Mouse (Mus musculus) lung, adult 2 months (tissue): ENCODE data around the gene Hpn. TPM values are rescaled to one million over a fixed set of nuclear protein-coding genes. Genes with fewer than 3 reads are reported as not detected.

ENCODE experiments used
- DNase-seq: peaks from one replicate; pipeline ENCODE4 v3.0.0; 2022
- H3K4me1 ChIP-seq: fragments of 200-500 bp; 2 replicates; pipeline ENCODE4 v1.6.1; 2011; ENCODE audit warnings: low read length; ENCODE audit not compliant: control insufficient read depth, insufficient read depth
- H3K4me3 ChIP-seq: fragments of 200-500 bp; replicated peaks from 2 replicates; pipeline ENCODE3; 2011; ENCODE audit warnings: low read depth, mild to moderate bottlenecking, control low read depth, low read length; ENCODE audit errors: extremely low read depth
- CTCF ChIP-seq: fragments of 200-500 bp; IDR thresholded peaks from 2 replicates; pipeline ENCODE4 v1.5.1; 2011; ENCODE audit warnings: mild to moderate bottlenecking, low read length, control low read depth; ENCODE audit not compliant: insufficient read depth
- POLR2A ChIP-seq: fragments of 200-500 bp; IDR thresholded peaks from 2 replicates; pipeline ENCODE4 v1.6.1; 2011; ENCODE audit warnings: low read depth, mild to moderate bottlenecking, control low read depth, low read length, borderline replicate concordance; ENCODE audit errors: extremely low read depth
- WGBS: fragments of 180-500 bp; shearing (Covaris S2); methylation state at CpG from one replicate; pipeline ENCODE4 v1.1.7; 2018; 5-methylcytosine and 5-hydroxymethylcytosine counted together
- polyA plus RNA-seq: library from polyadenylated mRNA; depleted of rRNA; stranded (reverse); fragments of >200 nt; gene quantifications from 2 replicates; pipeline ENCODE4 v1.2.3, GENCODE M21; 2012

Gene Hpn
- polyA plus RNA-seq, 1 experiment, result 30.1 TPM

DNA sequence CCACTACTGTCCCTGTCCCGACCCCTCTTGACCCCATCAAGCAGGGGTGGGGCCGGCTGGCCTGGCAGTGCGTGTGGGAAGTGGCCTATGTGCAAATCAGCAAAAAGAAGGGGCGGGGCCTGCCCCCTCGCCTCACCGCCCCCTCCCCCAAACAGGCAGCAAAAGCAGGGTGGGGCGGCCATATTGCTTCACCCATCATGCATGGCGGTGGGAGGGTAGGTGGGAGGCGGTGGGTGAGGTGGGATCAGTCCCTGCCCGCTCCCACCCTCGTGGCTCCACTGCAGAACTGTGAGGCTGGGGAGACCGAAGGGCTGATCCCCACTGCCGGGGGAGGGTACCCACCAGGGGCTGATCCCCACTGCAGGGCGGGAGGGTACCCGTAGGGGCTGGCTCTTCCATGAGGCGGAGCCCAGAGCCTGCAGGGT lies 1.6 kb upstream of the Hpn start:
- Histone ChIP-seq H3K4me3 (no peak overlapping the region), H3K4me1 (peaks cover 6% of the 10 kb centered on the region; the same call in 1 of the 2 replicates)
- 71% methylated on average over 16 of the region's 16 CpGs for WGBS
- DNase-seq, result no peak
- TF ChIP-seq CTCF (no peak), POLR2A (no peak)

DNA sequence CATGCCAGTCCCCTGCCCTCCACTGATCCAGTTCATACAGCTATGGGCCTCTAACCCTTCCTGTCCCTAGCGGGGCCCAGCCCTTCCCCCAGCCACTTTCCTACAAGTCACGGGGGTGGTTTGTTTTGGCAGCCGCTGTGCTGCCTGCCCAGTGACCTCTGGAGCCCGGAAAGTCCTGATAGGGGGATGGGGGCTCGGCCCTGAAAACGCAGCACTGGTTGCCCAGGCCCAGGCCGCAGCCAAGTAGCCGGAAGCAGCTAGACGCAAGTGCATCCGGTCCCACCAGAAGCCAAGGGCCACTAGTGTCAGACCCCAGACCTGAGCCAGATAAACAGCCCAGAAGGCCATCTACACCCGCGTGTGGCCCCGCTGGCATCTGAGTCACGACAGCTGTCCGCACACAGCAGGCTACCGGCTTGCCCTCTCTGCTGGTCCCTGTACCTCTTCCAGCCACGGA lies 525 bp upstream of the Hpn start:
- no peak overlapping the region for H3K4me3 ChIP-seq
- H3K4me1 ChIP-seq, result peaks cover 6% of the 10 kb centered on the region; the same call in 1 of the 2 replicates
- peak; percentile 62 for DNase-seq
- 12% methylated on average over 17 of the region's 17 CpGs for WGBS
- TF ChIP-seq CTCF, result no peak
- TF ChIP-seq POLR2A, result no peak

DNA sequence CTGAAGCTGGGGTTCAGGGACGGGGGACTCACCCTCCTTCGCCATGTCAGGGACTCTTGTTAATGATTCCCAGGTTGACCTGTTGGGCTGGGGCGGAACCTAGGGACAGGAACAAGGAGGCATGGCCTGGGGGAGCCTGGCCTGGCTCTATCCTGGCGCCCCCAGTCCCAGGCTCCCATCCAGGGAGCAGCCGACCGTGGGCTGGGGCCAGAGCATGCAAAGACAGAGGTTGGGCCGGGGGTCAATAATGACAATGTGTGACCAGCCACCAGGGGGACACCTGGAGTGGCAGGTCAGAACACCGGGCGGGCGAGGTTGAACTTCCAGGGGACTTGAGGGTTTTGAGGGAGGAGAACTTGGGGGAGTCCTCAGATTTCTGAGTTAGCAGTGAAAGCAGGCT lies 444 bp downstream of the Hpn start:
- H3K4me3 ChIP-seq, result no peak overlapping the region
- TF ChIP-seq CTCF (no peak), POLR2A (no peak)
- peak; percentile 25 for DNase-seq
- WGBS, result 70% methylated on average over 10 of the region's 10 CpGs
- H3K4me1 ChIP-seq, result peaks cover 6% of the 10 kb centered on the region; the same call in 1 of the 2 replicates

DNA sequence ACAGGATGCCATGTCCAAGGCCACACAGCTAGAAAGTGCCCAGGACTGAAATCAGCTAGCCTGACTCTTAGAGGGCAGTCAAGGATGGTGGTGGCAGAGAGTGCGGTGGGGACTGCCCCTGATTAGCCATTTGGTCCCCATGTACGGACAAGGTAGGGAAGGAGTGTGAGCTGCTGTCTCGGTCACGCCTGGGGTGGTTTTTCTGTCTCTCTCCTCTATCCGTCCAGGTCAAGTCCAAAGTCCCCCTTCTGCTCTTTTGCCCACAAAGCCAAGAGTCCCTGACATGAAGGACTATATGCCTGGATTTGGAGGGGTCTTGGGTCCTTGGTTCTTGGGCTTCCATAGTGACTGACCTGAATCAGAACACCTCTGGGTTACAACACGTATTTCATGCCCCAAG lies 1.3 kb downstream of the Hpn start:
- WGBS, result 96% methylated on average over 6 of the region's 6 CpGs

DNA sequence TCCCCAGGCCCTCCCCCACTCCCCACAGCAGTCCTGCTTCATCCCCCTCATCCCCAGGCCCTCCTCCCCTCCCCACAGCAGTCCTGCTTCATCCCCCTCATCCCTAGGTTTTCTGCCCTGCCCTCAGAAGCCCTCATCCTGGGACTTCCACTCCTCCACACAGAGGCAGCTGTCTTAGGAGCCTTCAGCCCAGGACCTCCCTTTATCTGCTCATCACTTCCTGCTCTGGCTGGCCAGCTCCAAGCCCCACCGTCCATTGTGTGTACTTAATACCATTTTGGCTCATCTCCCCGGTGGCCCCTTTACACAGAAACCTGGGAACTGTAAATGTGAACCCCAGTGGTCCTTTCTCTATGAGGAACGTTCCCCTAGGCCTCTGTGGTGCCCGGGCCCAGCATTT lies 3.1 kb downstream of the Hpn start:
- TF ChIP-seq POLR2A, result no peak
- TF ChIP-seq CTCF, result no peak
- WGBS, result 51% methylated on average over 4 of the region's 4 CpGs
- H3K4me1 ChIP-seq, result peaks cover 6% of the 10 kb centered on the region; the same call in 1 of the 2 replicates
- H3K4me3 ChIP-seq, result no peak overlapping the region
- DNase-seq, result no peak

More for the DNA sequence above, 1.3 kb downstream of the Hpn start:
- Histone ChIP-seq H3K4me1 (peaks cover 6% of the 10 kb centered on the region; the same call in 1 of the 2 replicates), H3K4me3 (no peak overlapping the region)
- DNase-seq, result no peak
- TF ChIP-seq POLR2A (no peak), CTCF (no peak)

DNA sequence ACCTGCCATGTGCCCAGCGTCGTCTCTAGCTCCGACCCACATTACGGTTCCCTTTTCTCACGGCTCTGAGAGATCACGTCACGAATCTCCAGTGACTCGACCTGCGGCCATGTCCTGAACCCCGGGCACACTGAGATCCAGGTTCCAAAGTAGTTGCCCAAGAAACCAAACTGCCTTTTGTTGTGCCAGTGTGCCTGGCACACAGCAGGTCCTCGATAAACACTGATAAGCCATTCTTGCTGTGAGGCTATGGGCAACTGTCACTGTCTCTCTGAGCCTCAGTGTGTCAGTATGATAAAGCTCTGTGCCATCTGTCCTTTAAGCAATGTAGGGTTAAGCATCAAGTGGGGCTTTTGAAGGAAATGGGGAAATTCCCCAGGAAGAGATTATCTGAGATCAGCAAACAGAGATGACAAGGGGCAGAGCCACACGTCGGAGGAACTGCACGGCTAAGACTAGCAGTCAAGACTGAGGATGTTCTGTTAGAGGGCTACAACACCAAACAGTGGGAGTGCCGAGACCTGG lies 4.2 kb downstream of the Hpn start:
- no peak overlapping the region for H3K4me3 ChIP-seq
- H3K4me1 ChIP-seq, result peaks cover 6% of the 10 kb centered on the region; the same call in 1 of the 2 replicates
- no peak for DNase-seq
- 71% methylated on average over 15 of the region's 15 CpGs for WGBS
- TF ChIP-seq POLR2A (no peak), CTCF (no peak)

DNA sequence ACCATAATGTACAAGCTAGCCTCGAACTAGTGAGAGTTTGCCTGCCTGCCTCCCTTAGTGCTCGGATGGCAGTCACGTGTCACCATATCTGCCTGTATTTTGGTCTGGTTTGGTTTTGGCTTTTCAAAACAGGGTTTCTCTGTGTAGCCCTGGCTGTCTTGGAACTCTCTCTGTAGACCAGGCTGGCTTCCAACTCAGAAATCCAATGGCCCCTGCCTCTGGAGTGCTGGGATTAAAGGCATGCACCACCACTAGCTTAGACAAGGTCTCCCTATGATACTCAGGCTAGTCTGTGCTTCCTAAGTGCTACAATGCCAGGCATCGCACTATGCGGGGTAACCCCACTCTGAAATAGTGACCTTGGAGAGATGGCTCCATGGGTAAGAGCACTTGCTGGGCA lies 5.3 kb downstream of the Hpn start:
- WGBS, result 87% methylated on average over 5 of the region's 5 CpGs

DNA sequence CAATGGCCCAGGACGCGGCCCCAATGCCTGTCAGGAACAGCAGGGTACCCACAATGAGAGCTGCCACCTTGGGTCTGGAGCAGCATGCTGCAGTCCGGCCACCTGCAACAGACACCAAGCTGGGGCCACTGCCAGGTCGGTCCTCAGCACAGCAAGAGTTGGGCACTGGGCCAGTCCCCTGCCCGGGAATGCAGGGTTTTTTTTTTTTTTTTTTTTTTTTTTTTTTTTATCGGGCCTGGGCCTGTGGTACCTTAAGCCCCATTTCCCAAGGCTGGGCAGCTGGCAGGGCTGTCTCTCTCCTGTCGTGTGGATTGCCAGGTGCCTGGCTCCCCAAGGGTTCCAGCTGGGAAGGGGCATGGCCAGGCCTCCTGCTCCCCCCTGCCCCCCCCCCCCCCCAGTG lies 6.0 kb downstream of the Hpn start:
- TF ChIP-seq CTCF, result no peak
- H3K4me3 ChIP-seq, result no peak overlapping the region
- 33% methylated on average over 7 of the region's 7 CpGs for WGBS
- peak; percentile 48 for DNase-seq
- H3K4me1 ChIP-seq, result no peaks in the 10 kb centered on the region

More for the DNA sequence above, 5.3 kb downstream of the Hpn start:
- Histone ChIP-seq H3K4me1 (no peaks in the 10 kb centered on the region), H3K4me3 (no peak overlapping the region)
- no peak for DNase-seq
- no peak for TF ChIP-seq POLR2A
- no peak for TF ChIP-seq CTCF

DNA sequence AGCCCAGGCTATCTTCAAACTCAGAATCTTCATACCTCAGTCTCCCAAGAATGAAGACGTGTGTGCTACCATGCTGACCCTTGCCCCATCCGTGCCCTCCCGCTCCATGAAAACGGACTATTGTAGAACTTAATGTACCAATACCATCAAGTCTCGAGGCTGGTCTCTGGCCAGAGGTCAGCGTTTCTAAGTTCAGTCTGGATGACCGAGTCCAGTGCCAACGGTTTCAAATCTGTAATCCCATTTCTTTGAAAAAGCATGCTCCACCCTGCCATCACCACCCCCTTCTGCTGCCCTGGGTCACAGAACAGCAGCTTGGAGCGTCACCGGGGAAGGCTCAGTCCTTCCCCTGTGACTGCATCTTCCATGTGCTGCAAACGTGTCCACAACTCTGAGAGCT lies 7.3 kb downstream of the Hpn start:
- 86% methylated on average over 11 of the region's 11 CpGs for WGBS
- Histone ChIP-seq H3K4me3 (no peak overlapping the region), H3K4me1 (no peaks in the 10 kb centered on the region)
- no peak for DNase-seq
- TF ChIP-seq CTCF (no peak), POLR2A (no peak)

DNA sequence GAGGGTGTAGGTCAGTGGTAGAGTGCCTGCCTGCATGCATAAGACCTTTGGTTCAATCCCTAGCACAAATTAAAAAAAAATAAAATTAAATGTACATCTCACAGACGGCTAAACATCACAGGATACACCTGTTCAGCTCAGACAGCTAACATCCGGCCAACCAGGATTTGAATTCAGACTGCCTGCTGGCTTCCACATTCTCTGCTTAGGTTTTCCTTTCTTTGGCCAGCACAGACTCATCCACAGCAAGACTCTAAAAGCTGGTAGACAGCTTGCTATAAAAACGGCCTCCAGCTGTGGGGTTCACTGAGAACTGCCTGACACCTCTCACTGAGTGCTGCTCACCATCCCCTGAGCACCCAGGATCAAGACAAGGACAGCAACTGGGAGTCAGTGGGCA lies 8.9 kb downstream of the Hpn start:
- DNase-seq, result no peak
- TF ChIP-seq POLR2A (no peak), CTCF (no peak)
- 41% methylated on average over 3 of the region's 3 CpGs for WGBS
- H3K4me3 ChIP-seq, result no peak overlapping the region
- no peaks in the 10 kb centered on the region for H3K4me1 ChIP-seq
